Mouse (Mus musculus): Measurements from ENCODE around the gene Dnase2a.

- TF ChIP-seq CTCF (IDR thresholded peaks at IDR 0.05; ENCODE audit: extremely low read depth, insufficient read depth, insufficient read length, insufficient replicate concordance): peak; percentile 63
- no peak for TF ChIP-seq POLR2A (IDR thresholded peaks at IDR 0.05; ENCODE audit: low read depth, low read length)
Observed at GRCm38 (mm10) chr8:84936962-84937546, 28.7 kb downstream of the Dnase2a start, which contains the start of gene Mast1.

Measured in spleen, adult 2 months (tissue).